Mouse (Mus musculus) hindbrain, embryonic 14.5 days (tissue): Measurements from ENCODE around the gene Dstn. TPM values are rescaled to one million over a fixed set of nuclear protein-coding genes. Genes with fewer than 3 reads are reported as not detected.

Source experiments
- ATAC-seq: fragments of 200-750 bp; cut with Nextera tagmentation; 2 replicates; pipeline ENCODE4 v1.8.0; 2017; ENCODE audit warnings: moderate number of reproducible peaks, mild to moderate bottlenecking, moderate TSS enrichment, moderate library complexity; ENCODE audit not compliant: low FRiP score
- DNase-seq: peaks from one replicate; pipeline ENCODE4 v3.0.0-alpha.2; 2015; ENCODE audit warnings: low spot score
- H3K27ac ChIP-seq: fragments of 300-500 bp; sonication (generic); 2 replicates; pipeline ENCODE4 v1.5.1; 2014; ENCODE audit warnings: mild to moderate bottlenecking, moderate library complexity
- H3K27me3 ChIP-seq: fragments of 300-500 bp; sonication (generic); 2 replicates; pipeline ENCODE4 v1.6.1; 2014; ENCODE audit warnings: mild to moderate bottlenecking, low read length, mixed read lengths; ENCODE audit not compliant: control insufficient read depth, insufficient read depth
- H3K36me3 ChIP-seq: fragments of 300-500 bp; sonication (generic); replicated peaks from 2 replicates; pipeline ENCODE4 v1.6.1; 2014; ENCODE audit not compliant: control insufficient read depth, insufficient read depth
- H3K4me1 ChIP-seq: fragments of 300-500 bp; sonication (generic); replicated peaks from 2 replicates; pipeline ENCODE4 v1.6.1; 2014; ENCODE audit warnings: antibody characterized with exemption, low read length, mixed read lengths; ENCODE audit not compliant: control insufficient read depth, insufficient read depth
- H3K4me2 ChIP-seq: fragments of 300-500 bp; sonication (generic); replicated peaks from 2 replicates; pipeline ENCODE4 v1.6.1; 2014; ENCODE audit warnings: mild to moderate bottlenecking, moderate library complexity
- H3K4me3 ChIP-seq: fragments of 300-500 bp; sonication (generic); replicated peaks from 2 replicates; pipeline ENCODE4 v1.5.1; 2014; ENCODE audit warnings: mild to moderate bottlenecking, low read length
- H3K9ac ChIP-seq: fragments of 300-500 bp; sonication (generic); 2 replicates; pipeline ENCODE4 v1.6.1; 2014
- H3K9me3 ChIP-seq: fragments of 300-500 bp; sonication (generic); 2 replicates; pipeline ENCODE4 v1.6.1; 2016; ENCODE audit warnings: low read length; ENCODE audit not compliant: control insufficient read depth
- WGBS: fragments of 180-500 bp; shearing (Covaris S2); extraction: QIAGEN DNeasy Blood & Tissue Kit; methylation state at CpG from one replicate; pipeline ENCODE4 v1.1.7; 2014; 5-methylcytosine and 5-hydroxymethylcytosine counted together
- polyA plus RNA-seq: library from polyadenylated mRNA; unstranded; fragments of >200 nt; fragmentation: Nextera tagmentation; extraction: Ambion mirVana; gene quantifications from 2 replicates; pipeline ENCODE4 v1.2.1, GENCODE M21; 2014

Dstn gene
- polyA plus RNA-seq, 1 experiment from 2014 or later, result 461 TPM

DNA sequence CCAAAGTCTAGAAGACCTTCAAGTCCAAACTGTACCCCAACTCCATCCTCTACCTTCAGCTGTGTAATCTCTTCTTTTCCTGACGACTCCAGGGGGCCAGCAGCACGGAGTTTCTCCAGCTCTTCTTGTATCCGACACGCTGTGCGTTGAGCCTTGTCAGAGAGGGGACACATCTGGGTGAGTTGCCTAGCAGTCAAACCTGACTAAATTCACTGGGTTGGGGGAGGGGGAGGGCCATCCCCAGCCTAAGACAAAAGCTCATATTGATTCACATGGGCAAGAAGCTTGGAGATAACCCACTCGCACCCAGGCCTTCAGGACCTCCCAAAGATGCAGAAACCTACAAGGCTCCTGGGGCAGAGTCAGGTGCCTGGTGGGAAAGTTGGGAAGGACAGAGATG lies 34.1 kb downstream of the Dstn start:
- Histone ChIP-seq H3K9me3 (no peaks in the 10 kb centered on the region), H3K4me1 (no peaks in the 10 kb centered on the region), H3K9ac (no peak overlapping the region), H3K4me3 (no peak overlapping the region), H3K27me3 (no peaks in the 10 kb centered on the region), H3K27ac (no peak overlapping the region), H3K36me3 (peaks cover 95% of the 10 kb centered on the region), H3K4me2 (no peak overlapping the region)
- DNase-seq, result no peak
- 96% methylated on average over 6 of the region's 6 CpGs for WGBS
- no peak for ATAC-seq

DNA sequence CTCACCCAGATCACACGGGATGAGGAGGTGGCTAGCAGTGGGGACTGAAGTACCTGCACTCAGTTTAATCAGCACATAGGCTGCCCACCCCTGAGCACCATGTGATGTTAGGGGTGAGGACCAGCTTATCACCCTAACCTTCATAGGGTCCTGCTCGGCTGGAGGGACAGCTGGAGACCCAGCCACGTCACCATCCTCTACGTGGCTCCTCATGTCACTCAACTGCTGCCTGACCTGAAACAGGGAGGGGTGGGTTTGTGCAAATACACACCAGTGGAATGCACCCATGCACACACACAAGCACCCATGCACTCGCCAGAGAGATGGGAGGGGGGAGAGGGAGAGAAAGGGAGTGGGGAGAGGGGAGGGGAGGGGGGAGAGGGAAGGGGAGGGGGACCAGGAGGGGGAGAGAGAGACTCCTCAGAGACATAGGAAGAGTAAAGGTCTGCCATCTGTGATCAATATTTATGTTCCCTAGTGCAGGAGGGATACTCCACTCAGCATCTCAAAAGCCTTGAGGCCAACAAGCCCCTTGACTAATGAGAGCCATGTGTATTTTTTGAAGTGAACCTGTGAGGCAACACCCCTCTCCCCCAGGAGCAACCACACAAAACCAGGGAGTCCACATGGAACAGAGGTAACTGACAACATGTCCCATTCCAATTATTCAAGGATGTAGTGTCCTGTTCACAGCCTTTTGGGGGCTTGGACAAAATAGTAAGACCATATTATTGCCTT lies 35.3 kb downstream of the Dstn start:
- H3K36me3 ChIP-seq, result peaks cover 95% of the 10 kb centered on the region

DNA sequence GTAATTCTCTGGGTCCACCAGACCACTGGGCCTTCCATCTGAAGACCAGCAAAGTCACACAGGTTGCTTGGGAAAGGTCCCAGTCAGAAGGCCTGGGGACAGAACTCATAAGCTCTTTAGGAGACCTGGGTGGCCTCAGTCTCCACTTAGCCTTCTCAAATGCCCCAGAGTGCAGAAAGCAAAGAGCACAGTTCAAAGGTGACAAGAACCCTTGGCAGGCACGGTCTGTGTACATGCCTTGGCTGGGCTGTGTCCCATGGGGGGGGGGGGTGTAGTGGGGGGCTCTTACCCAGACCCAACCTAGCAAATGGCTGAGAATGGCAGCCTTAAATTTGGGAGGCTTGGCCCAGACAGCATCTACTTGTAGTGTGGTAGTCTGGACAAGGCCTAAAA lies 35.9 kb downstream of the Dstn start:
- no peak overlapping the region for H3K9ac ChIP-seq
- H3K27me3 ChIP-seq, result no peaks in the 10 kb centered on the region
- peaks cover 95% of the 10 kb centered on the region for H3K36me3 ChIP-seq
- ATAC-seq (no peak), DNase-seq (no peak)
- H3K4me3 ChIP-seq, result no peak overlapping the region
- H3K4me2 ChIP-seq, result no peak overlapping the region
- WGBS, result 75% methylated on average over 1 of the region's 1 CpGs
- H3K9me3 ChIP-seq, result no peaks in the 10 kb centered on the region
- no peaks in the 10 kb centered on the region for H3K4me1 ChIP-seq
- no peak overlapping the region for H3K27ac ChIP-seq

More for the DNA sequence above, 35.3 kb downstream of the Dstn start:
- WGBS, result 87% methylated on average over 5 of the region's 5 CpGs
- Histone ChIP-seq H3K27me3 (no peaks in the 10 kb centered on the region), H3K4me1 (no peaks in the 10 kb centered on the region), H3K27ac (no peak overlapping the region), H3K4me2 (no peak overlapping the region), H3K9me3 (no peaks in the 10 kb centered on the region), H3K4me3 (no peak overlapping the region), H3K9ac (no peak overlapping the region)
- DNase-seq (no peak), ATAC-seq (no peak)

DNA sequence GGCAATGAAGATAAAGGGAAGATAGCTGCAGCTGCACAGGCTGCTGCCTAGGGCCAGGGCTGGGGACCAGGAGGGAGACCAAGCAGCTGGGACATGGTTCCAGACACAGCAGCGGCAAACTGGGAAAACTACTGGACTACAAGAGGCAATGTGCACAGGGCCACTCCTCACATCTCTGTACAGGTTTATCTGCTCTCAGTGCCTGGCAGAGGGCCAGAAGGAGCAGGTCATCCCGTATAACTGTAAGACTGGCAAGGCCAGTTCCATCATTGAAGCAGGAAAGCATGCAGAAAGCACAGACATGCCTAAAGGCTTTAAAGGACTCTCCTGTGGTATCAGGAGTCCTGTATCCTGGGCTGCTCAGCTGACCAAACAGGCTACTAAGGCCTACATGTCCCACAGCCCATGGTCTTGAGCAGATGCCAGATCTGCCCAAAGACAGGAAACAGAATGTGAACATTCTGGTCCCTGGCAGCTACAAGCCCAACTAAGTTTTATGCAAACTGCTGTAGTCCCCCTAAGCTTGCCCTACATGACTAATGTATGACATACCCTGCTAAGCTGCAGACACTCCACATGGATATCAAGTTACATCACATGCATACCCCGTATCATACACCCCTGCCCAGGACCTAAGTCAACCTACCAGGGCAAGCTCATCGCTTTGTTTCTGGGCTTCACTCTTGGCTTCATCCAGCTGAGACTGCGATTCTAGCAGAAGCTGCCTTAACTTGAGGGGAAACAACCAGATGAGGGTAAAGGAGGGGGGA lies 36.6 kb downstream of the Dstn start:
- H3K9ac ChIP-seq, result no peak overlapping the region
- H3K9me3 ChIP-seq, result no peaks in the 10 kb centered on the region
- ATAC-seq (no peak), DNase-seq (no peak)
- H3K36me3 ChIP-seq, result peaks cover 95% of the 10 kb centered on the region
- H3K4me2 ChIP-seq, result no peak overlapping the region
- WGBS, result 86% methylated on average over 5 of the region's 5 CpGs
- H3K4me3 ChIP-seq, result no peak overlapping the region
- no peaks in the 10 kb centered on the region for H3K27me3 ChIP-seq
- H3K27ac ChIP-seq, result no peak overlapping the region
- no peaks in the 10 kb centered on the region for H3K4me1 ChIP-seq

DNA sequence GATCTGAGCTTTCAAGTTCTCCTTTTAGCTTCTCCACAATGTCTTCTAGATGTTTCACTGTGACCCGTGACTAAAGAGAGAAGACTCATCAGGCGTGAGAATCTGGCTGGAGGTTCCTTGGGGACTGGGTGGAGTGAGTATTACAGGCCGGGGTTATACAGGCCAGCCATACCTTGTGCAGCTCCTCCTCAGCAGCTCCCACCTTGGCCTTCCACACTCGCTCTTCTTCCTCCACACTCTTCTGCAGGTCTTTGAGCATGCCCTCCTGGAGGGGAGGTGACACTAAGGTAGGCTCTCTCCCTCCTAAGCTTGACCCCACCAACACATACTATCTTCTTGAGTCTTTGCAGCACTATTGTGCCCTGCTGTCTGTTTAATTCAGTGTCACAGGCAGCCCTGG lies 38.8 kb downstream of the Dstn start:
- Histone ChIP-seq H3K36me3 (peaks cover 90% of the 10 kb centered on the region), H3K4me2 (no peak overlapping the region), H3K27ac (no peak overlapping the region), H3K4me1 (no peaks in the 10 kb centered on the region), H3K4me3 (no peak overlapping the region), H3K9me3 (no peaks in the 10 kb centered on the region), H3K9ac (no peak overlapping the region), H3K27me3 (no peaks in the 10 kb centered on the region)
- 92% methylated on average over 4 of the region's 4 CpGs for WGBS
- DNase-seq (no peak), ATAC-seq (no peak)

DNA sequence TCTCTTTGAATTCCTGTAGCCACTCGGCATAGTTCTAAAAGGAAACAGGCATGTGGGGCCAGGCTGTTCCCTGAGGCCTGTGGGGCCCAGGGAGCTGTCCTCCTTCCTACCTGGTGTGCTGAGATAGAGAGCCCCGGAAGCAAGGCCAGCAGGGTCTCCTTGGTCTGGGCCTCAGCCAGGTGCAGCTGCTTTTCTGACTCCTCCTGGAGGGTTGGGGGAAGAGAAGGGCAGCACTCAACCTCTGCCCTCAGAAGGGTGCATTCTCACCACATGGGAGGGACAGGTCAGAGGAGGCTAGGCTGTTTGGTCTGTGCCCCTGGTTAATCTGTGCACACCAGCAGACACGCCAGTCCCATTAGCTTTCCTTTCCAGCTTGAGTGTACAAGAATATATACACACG lies 39.9 kb downstream of the Dstn start:
- H3K27me3 ChIP-seq, result no peaks in the 10 kb centered on the region
- H3K9me3 ChIP-seq, result no peaks in the 10 kb centered on the region
- H3K4me2 ChIP-seq, result no peak overlapping the region
- peaks cover 79% of the 10 kb centered on the region for H3K36me3 ChIP-seq
- 89% methylated on average over 4 of the region's 4 CpGs for WGBS
- DNase-seq (no peak), ATAC-seq (no peak)
- no peak overlapping the region for H3K9ac ChIP-seq
- no peak overlapping the region for H3K27ac ChIP-seq
- no peak overlapping the region for H3K4me3 ChIP-seq
- no peaks in the 10 kb centered on the region for H3K4me1 ChIP-seq

DNA sequence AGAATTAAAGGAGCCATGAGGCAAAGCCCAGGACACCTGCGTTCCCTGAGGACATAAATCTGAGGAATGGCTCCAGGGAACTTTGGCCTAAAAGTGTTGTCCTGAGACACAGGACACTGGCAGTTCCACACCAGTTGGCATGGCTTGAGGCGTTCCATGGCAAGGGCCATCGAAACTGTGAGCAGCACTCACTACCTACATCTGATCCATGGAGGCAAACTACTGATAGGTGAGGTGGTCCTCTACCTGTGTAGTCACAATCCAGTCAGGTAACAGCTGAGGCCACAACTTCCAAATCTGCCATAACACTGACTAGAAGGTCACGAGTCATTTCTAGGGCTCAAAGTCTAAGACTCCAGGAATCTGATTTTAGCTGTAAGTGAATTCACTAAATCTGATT lies 40.6 kb downstream of the Dstn start:
- Histone ChIP-seq H3K27me3 (no peaks in the 10 kb centered on the region), H3K4me3 (no peak overlapping the region), H3K4me1 (no peaks in the 10 kb centered on the region), H3K27ac (no peak overlapping the region), H3K9me3 (no peaks in the 10 kb centered on the region), H3K9ac (no peak overlapping the region), H3K4me2 (no peak overlapping the region), H3K36me3 (peaks cover 75% of the 10 kb centered on the region)
- DNase-seq, result no peak
- ATAC-seq, result no peak
- 98% methylated on average over 4 of the region's 4 CpGs for WGBS

DNA sequence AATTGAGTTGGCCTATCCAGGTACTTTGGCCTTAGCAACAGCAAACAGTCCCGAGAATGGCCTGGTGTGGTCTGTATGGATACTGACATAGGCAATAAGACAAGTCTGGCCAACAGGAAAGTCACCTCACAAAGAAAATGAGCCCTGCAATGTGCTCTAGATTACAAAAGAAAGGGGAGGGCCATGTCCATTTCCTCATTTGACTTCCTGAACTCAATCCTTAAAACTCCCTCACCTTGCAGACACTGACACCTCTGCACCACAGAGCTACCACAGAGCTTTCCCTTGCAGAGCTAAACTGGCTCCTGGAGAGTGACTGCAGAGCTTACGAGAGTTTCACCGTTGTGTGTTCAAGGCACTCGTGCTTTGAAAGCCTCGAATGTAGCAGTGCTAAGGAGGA lies 47.1 kb downstream of the Dstn start:
- Histone ChIP-seq H3K9me3 (no peaks in the 10 kb centered on the region), H3K36me3 (peaks cover 75% of the 10 kb centered on the region), H3K9ac (no peak overlapping the region), H3K4me1 (no peaks in the 10 kb centered on the region), H3K27ac (no peak overlapping the region), H3K4me3 (no peak overlapping the region), H3K4me2 (no peak overlapping the region), H3K27me3 (no peaks in the 10 kb centered on the region)
- 96% methylated on average over 5 of the region's 5 CpGs for WGBS
- DNase-seq (no peak), ATAC-seq (no peak)

DNA sequence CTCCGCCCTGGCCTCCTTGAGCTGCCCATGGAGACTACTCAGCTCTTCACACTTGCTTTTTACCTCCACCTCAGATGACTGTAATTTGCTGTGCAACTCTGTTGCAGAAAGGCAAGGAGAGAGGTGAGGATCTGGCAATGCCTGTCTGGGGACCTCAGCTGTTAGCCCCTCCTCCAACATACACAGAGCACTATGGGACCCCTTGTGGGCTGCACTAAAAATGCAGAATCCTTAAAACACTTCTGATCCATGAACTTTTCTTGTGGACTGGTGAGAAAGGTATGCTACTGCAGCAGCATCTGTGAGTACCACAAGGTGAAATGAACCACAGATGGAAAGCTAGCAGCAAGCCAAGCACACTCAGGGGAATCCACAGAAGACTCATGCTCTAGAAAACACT lies 48.2 kb downstream of the Dstn start:
- Histone ChIP-seq H3K4me1 (no peaks in the 10 kb centered on the region), H3K9me3 (no peaks in the 10 kb centered on the region), H3K36me3 (peaks cover 71% of the 10 kb centered on the region), H3K4me3 (no peak overlapping the region), H3K4me2 (no peak overlapping the region), H3K27ac (no peak overlapping the region), H3K27me3 (no peaks in the 10 kb centered on the region), H3K9ac (no peak overlapping the region)
- no peak for DNase-seq
- WGBS, result 89% methylated on average over 1 of the region's 1 CpGs
- ATAC-seq, result no peak
